Mouse (Mus musculus) spleen, adult 2 months (tissue): Measurements from ENCODE around the gene Ulk4.

Source experiments
- CTCF ChIP-seq: fragments of 200-500 bp; IDR thresholded peaks from 2 replicates; pipeline ENCODE4 v1.5.1; 2011; ENCODE audit warnings: mild to moderate bottlenecking, inconsistent platforms; ENCODE audit not compliant: insufficient read depth, insufficient read length, insufficient replicate concordance; ENCODE audit errors: extremely low read depth
- POLR2A ChIP-seq: fragments of 200-500 bp; IDR thresholded peaks from 2 replicates; pipeline ENCODE4 v1.6.1; 2011; ENCODE audit warnings: low read depth, low read length, inconsistent platforms

DNA sequence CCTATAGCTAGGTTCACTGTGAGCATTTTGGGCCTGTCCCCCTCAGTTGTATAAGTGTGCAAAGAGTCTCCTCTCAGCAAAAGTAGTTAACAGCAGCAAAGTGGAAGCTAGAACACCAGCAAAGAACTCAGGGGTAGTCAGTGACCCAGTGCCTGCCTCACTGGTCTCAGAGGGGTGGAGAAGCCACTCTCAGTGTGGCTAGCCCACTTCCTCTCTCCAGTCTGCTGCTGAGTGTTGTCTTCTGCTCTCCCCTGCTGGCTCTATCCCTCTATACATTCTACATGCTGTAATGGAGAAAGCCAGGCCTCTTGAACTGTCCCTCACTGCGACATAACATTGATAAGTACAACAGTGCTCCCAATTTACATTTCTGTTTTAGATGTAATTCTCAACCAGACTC is 5.8 kb downstream of the Ulk4 start:
- TF ChIP-seq POLR2A (no peak), CTCF (no peak)
